Mouse (Mus musculus): ENCODE measurements around the gene Ssc5d. TPM values are rescaled to one million over a fixed set of nuclear protein-coding genes. Genes with fewer than 3 reads are reported as not detected.

Gene Ssc5d
- polyA plus RNA-seq, 2 experiments, result 0.03 to 0.12 TPM

DNA sequence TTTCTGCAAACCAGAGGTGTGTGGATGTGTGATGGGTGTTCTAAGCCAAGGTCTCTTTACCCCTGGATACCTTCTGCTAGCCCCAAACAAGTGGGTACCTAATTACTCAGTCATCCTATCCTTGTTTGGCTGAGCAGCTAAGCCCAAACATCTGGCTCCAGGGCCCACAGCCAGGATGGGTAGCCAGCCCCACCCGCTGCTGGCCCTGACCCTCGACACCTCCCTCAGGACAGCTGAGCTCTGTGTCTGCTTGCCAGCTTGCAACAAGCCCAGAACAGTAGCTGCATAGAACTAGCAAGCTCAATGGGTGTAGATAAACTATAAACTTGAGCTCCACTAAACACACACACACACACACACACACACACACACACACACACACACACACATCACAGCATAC lies 22.3 kb downstream of the Ssc5d start:
- ATAC-seq (ENCODE audit: insufficient read depth) (no peak), DNase-seq (ENCODE audit: low read depth in 3 of 3, low spot score in 3 of 3) (no peak)
- H3K9me3 ChIP-seq (ENCODE audit: control insufficient read depth, low read length), result no peaks in the 10 kb centered on the region
- H3K4me2 ChIP-seq (ENCODE audit: low read depth), result no peak overlapping the region
- TF ChIP-seq EP300 (IDR thresholded peaks at IDR 0.05; ENCODE audit: low read depth) (no peak), CTCF (IDR thresholded peaks at IDR 0.05; ENCODE audit: low read depth) (no peak)
- H3K27me3 ChIP-seq (ENCODE audit: control insufficient read depth, insufficient read depth, low read length), result no peaks in the 10 kb centered on the region
- 0 out of 4 replicates have a peak, but pooled peaks cover 0 to 2% of the 10 kb centered on the region in 2 experiments for H3K4me1 ChIP-seq (replicated peaks; ENCODE audit: control insufficient read depth in 2 of 2, insufficient read depth in 2 of 2, low read length in 1 of 2)
- H3K27ac ChIP-seq, result no peak overlapping the region
- no peak overlapping the region for H3K4me3 ChIP-seq (ENCODE audit: insufficient read depth in 1 of 2, low read depth in 2 of 2, low read length in 2 of 2)
- no peaks in the 10 kb centered on the region for H3K36me3 ChIP-seq (replicated peaks; ENCODE audit: control insufficient read depth, insufficient read depth, low read depth)
- WGBS (ENCODE audit: insufficient replicate concordance), result 30% methylated on average over 2 of the region's 2 CpGs
- H3K9ac ChIP-seq (replicated peaks), result no peak overlapping the region

- no peak for ATAC-seq (ENCODE audit: insufficient read depth)
Measured at GRCm38 (mm10) chr7:4948386-4948785, 22.8 kb downstream of the Ssc5d start.

DNA sequence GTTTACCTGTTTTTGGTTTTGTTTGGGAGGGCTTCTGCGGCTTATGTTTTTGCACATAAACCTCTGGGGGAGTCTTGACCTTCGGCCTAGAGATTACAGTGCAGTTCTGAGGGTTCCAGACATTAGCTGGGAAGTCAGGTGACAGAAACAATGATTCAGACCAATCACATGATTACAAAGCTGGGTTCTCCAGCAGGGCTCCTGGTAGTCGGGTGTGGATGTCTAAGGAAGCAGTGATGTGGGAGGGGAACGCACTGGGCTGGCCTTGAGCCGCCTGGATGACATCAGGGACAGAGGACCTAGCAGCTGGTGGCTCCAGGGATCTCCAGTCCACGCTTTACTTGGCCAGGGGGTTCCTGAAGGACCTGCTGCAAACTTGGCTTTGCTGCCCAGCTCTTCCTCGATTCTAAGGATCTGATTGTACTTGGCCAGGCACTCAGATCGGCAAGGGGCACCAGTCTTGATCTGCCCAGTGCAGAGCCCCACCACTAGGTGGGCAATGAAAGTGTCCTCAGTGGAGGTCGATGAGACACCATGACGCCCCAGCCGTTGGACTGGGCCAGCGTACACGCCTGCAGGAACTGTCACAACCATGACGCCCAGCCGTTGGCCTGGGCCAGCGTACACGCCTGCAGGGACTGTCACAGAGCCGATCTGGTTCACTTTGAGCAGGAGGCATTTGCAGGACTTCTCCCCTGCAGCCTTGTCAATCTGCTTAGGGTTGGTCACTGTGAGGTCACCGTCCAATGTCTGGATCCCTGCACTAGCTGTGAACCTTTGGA lies 25.2 kb downstream of the Ssc5d start:
- no peak for DNase-seq (ENCODE audit: low read depth in 3 of 3, low spot score in 3 of 3)
- no peak overlapping the region for H3K9ac ChIP-seq (replicated peaks)
- no peak overlapping the region for H3K4me2 ChIP-seq (ENCODE audit: low read depth)
- no peak for ATAC-seq (ENCODE audit: insufficient read depth)
- no peaks in the 10 kb centered on the region for H3K9me3 ChIP-seq (ENCODE audit: control insufficient read depth, low read length)
- no peak overlapping the region for H3K4me3 ChIP-seq (ENCODE audit: insufficient read depth in 1 of 2, low read depth in 2 of 2, low read length in 2 of 2)
- WGBS (ENCODE audit: insufficient replicate concordance), result 67% methylated on average over 19 of the region's 19 CpGs
- no peaks in the 10 kb centered on the region for H3K4me1 ChIP-seq (replicated peaks; ENCODE audit: control insufficient read depth in 2 of 2, insufficient read depth in 2 of 2, low read length in 1 of 2)
- H3K36me3 ChIP-seq (replicated peaks; ENCODE audit: control insufficient read depth, insufficient read depth, low read depth), result no peaks in the 10 kb centered on the region
- no peak overlapping the region for H3K27ac ChIP-seq
- H3K27me3 ChIP-seq (ENCODE audit: control insufficient read depth, insufficient read depth, low read length), result no peaks in the 10 kb centered on the region
- no peak for TF ChIP-seq CTCF (IDR thresholded peaks at IDR 0.05; ENCODE audit: low read depth)
- TF ChIP-seq EP300 (IDR thresholded peaks at IDR 0.05; ENCODE audit: low read depth), result no peak

More at GRCm38 (mm10) chr7:4948386-4948785, 22.8 kb downstream of the Ssc5d start:
- Histone ChIP-seq H3K27me3 (ENCODE audit: control insufficient read depth, insufficient read depth, low read length) (no peaks in the 10 kb centered on the region), H3K4me2 (ENCODE audit: low read depth) (no peak overlapping the region), H3K36me3 (replicated peaks; ENCODE audit: control insufficient read depth, insufficient read depth, low read depth) (no peaks in the 10 kb centered on the region), H3K27ac (no peak overlapping the region), H3K9me3 (ENCODE audit: control insufficient read depth, low read length) (no peaks in the 10 kb centered on the region), H3K9ac (replicated peaks) (no peak overlapping the region), H3K4me3 (ENCODE audit: insufficient read depth in 1 of 2, low read depth in 2 of 2, low read length in 2 of 2) (no peak overlapping the region), H3K4me1 (replicated peaks; ENCODE audit: control insufficient read depth in 2 of 2, insufficient read depth in 2 of 2, low read length in 1 of 2) (0 out of 4 replicates have a peak, but pooled peaks cover 0 to 2% of the 10 kb centered on the region in 2 experiments)
- TF ChIP-seq EP300 (IDR thresholded peaks at IDR 0.05; ENCODE audit: low read depth), result no peak
- no peak for TF ChIP-seq CTCF (IDR thresholded peaks at IDR 0.05; ENCODE audit: low read depth)
- DNase-seq (ENCODE audit: low read depth in 3 of 3, low spot score in 3 of 3), result no peak
- WGBS (ENCODE audit: insufficient replicate concordance), result 32% methylated on average over 6 of the region's 6 CpGs

DNA sequence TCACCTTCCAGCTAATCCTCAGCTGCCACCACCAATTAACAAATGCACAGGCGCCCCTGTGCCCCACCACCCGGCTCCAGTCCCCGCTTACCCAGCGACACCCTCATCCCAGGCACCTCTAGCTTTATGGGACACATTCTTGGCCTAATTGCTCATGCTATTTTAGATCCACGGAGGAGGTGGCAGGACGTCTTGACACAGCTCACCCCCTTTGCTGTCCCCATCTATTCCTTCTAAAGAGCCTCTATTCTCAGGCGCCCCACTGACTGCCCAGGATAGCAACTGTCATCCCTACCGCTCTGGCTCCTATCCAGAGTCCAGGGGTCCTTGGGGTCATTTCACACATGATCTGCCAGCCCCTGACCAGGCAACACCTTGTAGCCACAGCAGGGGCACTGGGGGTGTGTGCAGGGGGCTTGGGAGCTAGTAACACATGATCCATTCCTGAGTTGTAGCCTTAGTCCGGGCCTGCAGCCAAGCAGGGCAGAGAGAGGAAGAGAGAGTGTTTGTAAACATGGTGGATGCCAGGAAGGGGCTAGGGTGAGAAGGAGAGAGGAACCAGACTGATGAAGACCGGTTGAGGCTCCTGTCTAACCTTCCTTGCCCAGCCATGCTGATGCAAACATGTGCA lies 28.3 kb downstream of the Ssc5d start:
- WGBS (ENCODE audit: insufficient replicate concordance), result 25% methylated on average over 10 of the region's 10 CpGs
- no peak for DNase-seq (ENCODE audit: low read depth in 3 of 3, low spot score in 3 of 3)

GRCm38 (mm10) chr7:4957361-4957760 lies 31.8 kb downstream of the Ssc5d start:
- H3K4me2 ChIP-seq (ENCODE audit: low read depth), result no peak overlapping the region
- no peaks in the 10 kb centered on the region for H3K27me3 ChIP-seq (ENCODE audit: control insufficient read depth, insufficient read depth, low read length)
- ATAC-seq (ENCODE audit: insufficient read depth), result no peak
- TF ChIP-seq EP300 (IDR thresholded peaks at IDR 0.05; ENCODE audit: low read depth) (no peak), CTCF (IDR thresholded peaks at IDR 0.05; ENCODE audit: low read depth) (no peak)
- H3K9me3 ChIP-seq (ENCODE audit: control insufficient read depth, low read length), result no peaks in the 10 kb centered on the region
- no peaks in the 10 kb centered on the region for H3K4me1 ChIP-seq (replicated peaks; ENCODE audit: control insufficient read depth in 2 of 2, insufficient read depth in 2 of 2, low read length in 1 of 2)
- no peaks in the 10 kb centered on the region for H3K36me3 ChIP-seq (replicated peaks; ENCODE audit: control insufficient read depth, insufficient read depth, low read depth)
- H3K4me3 ChIP-seq (ENCODE audit: insufficient read depth in 1 of 2, low read depth in 2 of 2, low read length in 2 of 2), result no peak overlapping the region
- WGBS (ENCODE audit: insufficient replicate concordance), result 62% methylated on average over 10 of the region's 10 CpGs
- H3K9ac ChIP-seq (replicated peaks), result no peak overlapping the region
- DNase-seq (ENCODE audit: low read depth in 3 of 3, low spot score in 3 of 3), result no peak
- no peak overlapping the region for H3K27ac ChIP-seq

More for the DNA sequence above, 28.3 kb downstream of the Ssc5d start:
- H3K9me3 ChIP-seq (ENCODE audit: control insufficient read depth, low read length), result no peaks in the 10 kb centered on the region
- no peaks in the 10 kb centered on the region for H3K4me1 ChIP-seq (replicated peaks; ENCODE audit: control insufficient read depth in 2 of 2, insufficient read depth in 2 of 2, low read length in 1 of 2)
- no peaks in the 10 kb centered on the region for H3K27me3 ChIP-seq (ENCODE audit: control insufficient read depth, insufficient read depth, low read length)
- no peak overlapping the region for H3K9ac ChIP-seq (replicated peaks)
- H3K4me2 ChIP-seq (ENCODE audit: low read depth), result no peak overlapping the region
- no peak for ATAC-seq (ENCODE audit: insufficient read depth)
- no peak overlapping the region for H3K27ac ChIP-seq
- H3K4me3 ChIP-seq (ENCODE audit: insufficient read depth in 1 of 2, low read depth in 2 of 2, low read length in 2 of 2), result no peak overlapping the region
- no peaks in the 10 kb centered on the region for H3K36me3 ChIP-seq (replicated peaks; ENCODE audit: control insufficient read depth, insufficient read depth, low read depth)
- TF ChIP-seq CTCF (IDR thresholded peaks at IDR 0.05; ENCODE audit: low read depth) (no peak), EP300 (IDR thresholded peaks at IDR 0.05; ENCODE audit: low read depth) (no peak)

All from liver, embryonic 14.5 days (tissue).